21 mouse cellular contexts compared by ENCODE assay signal in the genomic region with DNA sequence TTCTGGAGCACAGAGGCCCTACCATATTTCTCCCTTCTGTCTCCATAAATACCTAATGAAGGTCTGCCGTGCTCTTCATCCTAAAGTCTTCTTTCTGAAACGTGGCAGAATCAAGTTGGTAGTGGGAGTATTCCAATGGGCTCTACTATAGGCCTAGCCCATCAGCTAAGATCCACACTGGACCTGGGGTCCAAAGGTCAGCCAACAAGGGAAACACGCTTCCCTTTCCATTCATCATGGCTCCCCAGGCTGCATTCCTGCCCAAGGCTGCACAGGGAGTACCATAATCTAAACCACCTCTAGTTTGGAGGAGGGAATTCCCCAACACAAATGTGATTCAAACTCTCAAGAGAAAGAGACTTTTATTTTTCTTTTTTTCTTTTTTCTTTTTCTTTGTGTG. TPM values are rescaled to one million over a fixed set of nuclear protein-coding genes. Genes with fewer than 3 reads are reported as not detected.
DNase-seq lines count a peak whose midpoint lies in the region; ATAC-seq and TF ChIP-seq lines count a peak whose summit lies in the region.
"Had no signal": no experiment of that assay in that cellular context is flagged by ENCODE, and none has a peak within 500 bp of the region (broad histone marks: within the 10 kb centered on the region; RNA-seq: fewer than 3 reads in every experiment).

No protein-coding gene starts in this region.

- H3K4me2 ChIP-seq in neural tube, embryonic 13.5 days = peak overlapping the region; percentile 69

- H3K9ac ChIP-seq in neural tube, embryonic 13.5 days = no peak overlapping the region
- H3K9ac ChIP-seq: heart, embryonic 12.5 days; limb, embryonic 13.5 days; liver, embryonic 14.5 days; lung, embryonic 14.5 days had no signal

- no peak overlapping the region for H3K4me3 ChIP-seq in heart, embryonic 10.5 days
- no peak overlapping the region; the same call in 1 of the 2 replicates for H3K4me3 ChIP-seq in layer of hippocampus, adult 2 months
- H3K4me3 ChIP-seq in neural tube, embryonic 13.5 days = no peak overlapping the region

- H3K9me3 ChIP-seq in heart, embryonic 10.5 days = no peaks in the 10 kb centered on the region
- no peaks in the 10 kb centered on the region for H3K9me3 ChIP-seq in neural tube, embryonic 13.5 days
- H3K9me3 ChIP-seq: embryonic facial prominence, embryonic 10.5 days; forebrain, embryonic 15.5 days; heart, embryonic 12.5 days; hindbrain, embryonic 15.5 days; limb, embryonic 13.5 days had no signal

- peak; percentile 54 for DNase-seq in heart, embryonic 10.5 days (ENCODE audit: low spot score)
- DNase-seq in heart, adult 18-20 months = no peak
- DNase-seq in layer of hippocampus, adult 2 months (ENCODE audit: low spot score in 2 of 2) = no peak
- DNase-seq in layer of hippocampus, adult 18-20 months (ENCODE audit: low spot score in 2 of 2) = no peak
- no peak for DNase-seq in neural tube, embryonic 10.5 days (ENCODE audit: extremely low spot score, low spot score)
- DNase-seq in thymus, postnatal 36 days = no peak
- DNase-seq: adrenal gland, postnatal 14 days; cerebellum, adult 9-11 months; heart, postnatal 10 days; kidney, adult 18-20 months; lung, embryonic 14.5 days; right cerebral cortex, postnatal 14 days; spleen, adult 18-20 months had no signal

- no peaks in the 10 kb centered on the region for H3K36me3 ChIP-seq in heart, embryonic 10.5 days
- H3K36me3 ChIP-seq in neural tube, embryonic 13.5 days = peaks cover 30% of the 10 kb centered on the region
- H3K36me3 ChIP-seq: embryonic facial prominence, embryonic 10.5 days; forebrain, embryonic 15.5 days; heart, embryonic 12.5 days; limb, embryonic 13.5 days had no signal

- no peak overlapping the region for H3K27ac ChIP-seq in heart, embryonic 10.5 days
- peak overlapping the region; percentile 99 for H3K27ac ChIP-seq in layer of hippocampus, adult 2 months
- no peak overlapping the region for H3K27ac ChIP-seq in neural tube, embryonic 13.5 days (replicated peaks)
- H3K27ac ChIP-seq: embryonic facial prominence, embryonic 10.5 days; limb, embryonic 13.5 days; liver, embryonic 14.5 days had no signal

- H3K27me3 ChIP-seq in heart, embryonic 10.5 days (ENCODE audit: insufficient read depth, poor library complexity, severe bottlenecking) = no peaks in the 10 kb centered on the region
- no peaks in the 10 kb centered on the region for H3K27me3 ChIP-seq in neural tube, embryonic 13.5 days
- H3K27me3 ChIP-seq: forebrain, embryonic 15.5 days; heart, embryonic 12.5 days; hindbrain, embryonic 15.5 days; limb, embryonic 13.5 days had no signal

- no peak for TF ChIP-seq CTCF in layer of hippocampus, adult 2 months (conservative IDR thresholded peaks at IDR 0.05)

- peaks cover 14% of the 10 kb centered on the region for H3K4me1 ChIP-seq in heart, embryonic 10.5 days
- H3K4me1 ChIP-seq in neural tube, embryonic 13.5 days (replicated peaks) = peaks cover 45% of the 10 kb centered on the region

- ATAC-seq in neural tube, embryonic 13.5 days (ENCODE audit: low read depth) = no peak
- ATAC-seq: CD4-positive, CD25-positive, alpha-beta regulatory T cell, adult 4 months; forebrain, embryonic 15.5 days had no signal

- WGBS in heart, embryonic 10.5 days = 77% methylated on average over 3 of the region's 3 CpGs
- 79% methylated on average over 3 of the region's 3 CpGs for WGBS in neural tube, embryonic 13.5 days

RNA-seq across cellular contexts. Expression of a gene that starts 1.8 kb away (rescaled TPM):
- polyA plus RNA-seq in heart, embryonic 10.5 days (2016; fragmentation: Nextera tagmentation; extraction: Ambion mirVana) = 3.8 and 6.4 TPM in 2 replicates
- 1 to 10 TPM; 6.6 to 7.3 TPM for total RNA-seq in heart, adult 18-20 months (2021)
- total RNA-seq in layer of hippocampus, adult 2 months (2021) = 10 to 100 TPM; 68.2 TPM
- 10 to 100 TPM; 60.3 to 62.4 TPM for total RNA-seq in layer of hippocampus, adult 18-20 months (2021)
- polyA plus RNA-seq in neural tube, embryonic 13.5 days (2015; fragmentation: Nextera tagmentation; extraction: Ambion mirVana) = 33.2 and 36.9 TPM in 2 replicates

Comparison
In these comparisons a context has a peak if more than half of its experiments do, and no peak if none do; other contexts are left out.
1. RNA of a gene that starts 1.8 kb away (total RNA-seq): 68.2 TPM in layer of hippocampus, adult 2 months and 60.3 to 62.4 TPM in layer of hippocampus, adult 18-20 months; 6.6 to 7.3 TPM in heart, adult 18-20 months; every median in the first group is over 4 times any median in the second.